Mouse (Mus musculus) midbrain, embryonic 16.5 days (tissue): ENCODE data around the gene Usp32. TPM values are rescaled to one million over a fixed set of nuclear protein-coding genes. Genes with fewer than 3 reads are reported as not detected.
A peak's percentile ranks its signal among the peaks of the same experiment; 100 is the strongest.

ENCODE experiments used
- ATAC-seq: fragments of 200-750 bp; cut with Nextera tagmentation; 2 replicates; pipeline ENCODE4 v1.8.0; 2017; ENCODE audit warnings: moderate TSS enrichment
- H3K27ac ChIP-seq: fragments of 300-500 bp; sonication (generic); 2 replicates; pipeline ENCODE4 v1.5.1; 2014; ENCODE audit warnings: mild to moderate bottlenecking, low read length, mixed read lengths
- H3K27me3 ChIP-seq: fragments of 300-500 bp; sonication (generic); 2 replicates; pipeline ENCODE4 v1.6.1; 2014; ENCODE audit warnings: low read depth, low read length, mixed read lengths; ENCODE audit not compliant: control insufficient read depth, insufficient read depth
- H3K36me3 ChIP-seq: fragments of 300-500 bp; sonication (generic); 2 replicates; pipeline ENCODE4 v1.6.1; 2014; ENCODE audit warnings: mild to moderate bottlenecking, low read length, moderate library complexity, mixed read lengths; ENCODE audit not compliant: control insufficient read depth, insufficient read depth
- H3K4me1 ChIP-seq: fragments of 300-500 bp; sonication (generic); 2 replicates; pipeline ENCODE4 v1.6.1; 2014; ENCODE audit warnings: mild to moderate bottlenecking, low read length, mixed read lengths; ENCODE audit not compliant: control insufficient read depth, insufficient read depth
- H3K4me2 ChIP-seq: fragments of 300-500 bp; sonication (generic); 2 replicates; pipeline ENCODE4 v1.6.1; 2014; ENCODE audit warnings: mild to moderate bottlenecking, low read length, mixed read lengths
- H3K4me3 ChIP-seq: fragments of 300-500 bp; sonication (generic); 2 replicates; pipeline ENCODE4 v1.5.1; 2014; ENCODE audit warnings: low read depth, mild to moderate bottlenecking, low read length, moderate library complexity, mixed read lengths
- H3K9ac ChIP-seq: fragments of 300-500 bp; sonication (generic); 2 replicates; pipeline ENCODE4 v1.6.1; 2014; ENCODE audit warnings: low read depth, low read length, mixed read lengths
- H3K9me3 ChIP-seq: fragments of 300-500 bp; sonication (generic); replicated peaks from 2 replicates; pipeline ENCODE4 v1.6.1; 2014; ENCODE audit warnings: mild to moderate bottlenecking, low read length, mixed read lengths; ENCODE audit not compliant: control insufficient read depth, poor library complexity, severe bottlenecking
- WGBS: fragments of 180-500 bp; shearing (Covaris S2); extraction: QIAGEN DNeasy Blood & Tissue Kit; methylation state at CpG from one replicate; pipeline ENCODE4 v1.1.7; 2014; 5-methylcytosine and 5-hydroxymethylcytosine counted together
- polyA plus RNA-seq: library from polyadenylated mRNA; unstranded; fragments of >200 nt; fragmentation: Nextera tagmentation; extraction: Ambion mirVana; gene quantifications from 2 replicates; pipeline ENCODE4 v1.2.1, GENCODE M21; 2015

The Usp32 gene
- polyA plus RNA-seq, result 12.3 and 13.4 TPM in 2 replicates

DNA sequence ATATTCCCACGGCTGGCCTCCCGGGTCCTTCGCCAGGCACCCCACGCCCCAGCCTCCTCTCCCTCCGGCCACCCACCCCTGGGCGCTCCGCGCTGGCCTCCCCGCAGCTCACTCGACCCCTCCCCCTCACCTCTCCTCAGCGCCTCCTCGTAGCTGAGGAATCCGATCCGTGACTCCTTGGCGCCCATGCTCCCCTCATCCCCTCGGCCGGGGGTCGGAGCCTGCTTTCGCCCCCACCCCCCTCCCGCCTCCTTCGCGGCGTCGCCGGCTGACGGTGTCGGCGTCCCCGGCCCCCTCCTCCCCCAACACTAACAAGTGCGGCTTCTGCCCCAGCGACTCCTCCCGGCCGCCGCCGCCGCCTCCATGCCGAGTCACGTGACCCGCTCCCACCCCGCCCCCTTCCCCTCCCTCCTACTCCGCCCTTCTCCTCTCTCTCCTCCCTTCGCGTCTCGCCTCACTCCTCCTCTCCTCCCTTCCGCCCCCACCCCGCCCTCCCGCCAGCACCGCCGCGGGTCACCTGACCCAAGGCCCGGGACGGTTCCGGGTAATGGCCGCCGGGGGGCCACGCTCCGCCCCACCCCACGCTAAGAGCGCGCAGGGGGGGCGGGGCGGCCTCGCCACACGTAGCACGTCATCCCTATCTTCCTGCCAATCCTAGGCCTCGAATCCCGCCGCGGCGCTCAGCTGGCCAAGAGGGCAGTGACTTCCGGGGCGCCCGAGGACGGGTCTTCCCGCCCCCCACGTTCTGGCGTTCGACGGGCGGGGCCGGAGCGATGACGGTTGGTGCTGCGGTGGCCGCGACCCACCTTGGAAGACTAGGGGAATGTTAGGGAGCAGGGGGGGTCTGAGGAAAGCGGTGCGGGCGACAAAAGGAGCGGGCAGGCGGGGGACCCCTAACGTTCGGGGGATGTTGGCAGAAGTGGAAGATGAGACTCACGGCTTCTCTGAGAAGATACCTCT is at the start of gene Usp32:
Gene Usp32 (minus strand): TSS at position 581 of the 960 bp plus-strand sequence.
- peak; percentile 98 for ATAC-seq
- Histone ChIP-seq H3K4me1 (peaks cover 22% of the 10 kb centered on the region), H3K9ac (peak within 1 kb of the TSS; percentile 92), H3K27ac (peak within 1 kb of the TSS; percentile 91), H3K4me2 (peak within 1 kb of the TSS; percentile 83), H3K36me3 (no peaks in the 10 kb centered on the region), H3K9me3 (no peaks in the 10 kb centered on the region), H3K4me3 (peak within 1 kb of the TSS; percentile 94), H3K27me3 (no peaks in the 10 kb centered on the region)
- under 1% methylated on average over 85 of the region's 94 CpGs for WGBS

DNA sequence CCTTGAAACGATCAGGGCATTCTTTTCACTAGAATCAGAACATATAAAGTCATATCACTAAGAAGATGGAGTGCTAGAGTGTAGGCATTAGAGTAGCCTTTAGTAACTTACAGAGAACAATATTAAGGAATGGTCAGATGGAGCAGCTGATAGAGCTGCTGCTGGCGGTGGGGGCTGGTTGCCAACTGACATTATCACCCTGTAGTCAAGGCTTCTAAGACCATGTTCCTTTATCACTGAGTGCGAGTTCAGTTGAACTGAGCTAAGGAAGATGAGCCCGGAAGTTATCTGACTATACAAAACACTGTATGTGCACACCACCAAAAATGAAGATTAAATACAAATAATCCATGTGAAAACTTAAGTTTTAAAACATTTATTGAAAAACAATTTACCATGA is 49.1 kb upstream of the Usp32 start:
- H3K27me3 ChIP-seq, result no peaks in the 10 kb centered on the region
- H3K36me3 ChIP-seq, result peaks cover 26% of the 10 kb centered on the region
- no peak for ATAC-seq
- H3K4me1 ChIP-seq, result no peaks in the 10 kb centered on the region
- H3K4me2 ChIP-seq, result no peak overlapping the region
- no peak overlapping the region for H3K9ac ChIP-seq
- WGBS, result 94% methylated on average over 4 of the region's 4 CpGs
- H3K4me3 ChIP-seq, result no peak overlapping the region
- no peaks in the 10 kb centered on the region for H3K9me3 ChIP-seq
- no peak overlapping the region for H3K27ac ChIP-seq

DNA sequence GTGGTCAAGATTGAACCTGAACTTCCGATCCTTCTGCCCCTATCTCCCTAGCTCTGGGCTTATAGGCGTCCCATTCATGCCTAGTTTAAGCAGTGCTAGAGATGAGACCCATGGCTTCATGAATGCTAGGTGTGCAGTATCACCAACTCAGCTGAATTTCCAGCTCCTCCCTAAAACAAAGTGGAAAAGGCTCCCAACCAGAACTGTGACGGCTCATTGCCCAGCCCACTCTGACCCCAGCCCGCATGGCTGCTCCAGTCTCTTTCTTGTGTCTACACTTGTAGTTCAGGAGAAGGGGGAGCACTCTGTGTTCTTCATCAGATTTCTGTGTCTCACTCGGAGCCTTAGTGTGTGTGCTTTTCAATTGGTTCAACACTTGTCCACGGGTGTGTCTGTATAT is 44.9 kb upstream of the Usp32 start:
- peaks cover 3% of the 10 kb centered on the region; the same call in 1 of the 2 replicates for H3K36me3 ChIP-seq
- H3K4me3 ChIP-seq, result no peak overlapping the region
- H3K27me3 ChIP-seq, result no peaks in the 10 kb centered on the region
- WGBS, result 93% methylated on average over 6 of the region's 6 CpGs
- H3K27ac ChIP-seq, result no peak overlapping the region
- H3K9ac ChIP-seq, result no peak overlapping the region
- no peak for ATAC-seq
- H3K9me3 ChIP-seq, result no peaks in the 10 kb centered on the region
- H3K4me2 ChIP-seq, result no peak overlapping the region
- H3K4me1 ChIP-seq, result peaks cover 6% of the 10 kb centered on the region

DNA sequence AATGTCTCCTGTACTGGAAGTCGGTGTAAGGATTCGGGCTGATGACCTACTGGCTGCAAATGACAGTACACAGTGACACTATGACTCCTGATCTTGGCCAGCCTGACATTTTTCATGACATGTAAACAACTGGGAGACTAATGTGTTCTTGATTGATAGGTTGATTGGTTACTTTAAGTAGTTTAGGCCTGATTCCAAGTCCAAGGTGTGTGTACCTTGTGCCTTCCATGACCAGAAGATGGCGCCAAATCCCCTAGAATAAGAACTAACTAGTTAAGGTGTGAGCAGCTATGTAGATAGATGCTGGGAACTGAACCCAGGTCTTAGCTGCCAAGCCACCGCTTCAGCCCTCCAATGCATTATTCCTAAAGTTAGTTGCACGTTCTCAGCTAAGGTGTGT is 44.1 kb upstream of the Usp32 start:
- no peak overlapping the region for H3K4me2 ChIP-seq
- 62% methylated on average over 5 of the region's 5 CpGs for WGBS
- H3K4me1 ChIP-seq, result peaks cover 6% of the 10 kb centered on the region
- no peak overlapping the region for H3K4me3 ChIP-seq
- no peak overlapping the region for H3K9ac ChIP-seq
- no peaks in the 10 kb centered on the region; the same call in 1 of the 2 replicates for H3K36me3 ChIP-seq
- H3K27ac ChIP-seq, result no peak overlapping the region
- H3K9me3 ChIP-seq, result no peaks in the 10 kb centered on the region
- H3K27me3 ChIP-seq, result no peaks in the 10 kb centered on the region
- no peak for ATAC-seq

DNA sequence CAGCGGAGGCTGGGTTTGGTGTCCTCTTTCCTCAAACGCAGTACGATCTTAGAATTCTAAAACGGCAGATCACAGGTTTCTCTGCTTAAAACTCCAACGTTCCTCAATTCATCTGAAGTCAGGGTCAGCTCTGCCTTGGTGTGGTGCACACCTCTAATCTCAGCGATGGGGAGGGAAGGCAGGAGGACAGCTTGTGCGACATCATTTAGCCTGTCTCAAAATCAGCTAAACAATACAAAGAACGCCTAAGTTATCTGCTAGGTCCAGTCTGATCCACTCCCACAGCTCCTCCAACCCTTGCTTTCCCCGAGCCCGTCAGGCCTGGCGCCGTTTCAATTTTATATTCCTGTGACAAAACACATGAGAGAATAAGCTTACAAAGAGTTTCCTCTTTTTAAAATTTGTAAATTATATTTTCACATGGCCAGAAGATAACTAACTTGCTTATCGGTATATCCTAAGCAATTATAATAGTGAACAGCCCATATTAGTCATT is 43.4 kb upstream of the Usp32 start:
- Histone ChIP-seq H3K9me3 (no peaks in the 10 kb centered on the region), H3K4me2 (peak overlapping the region; percentile 68), H3K27me3 (no peaks in the 10 kb centered on the region), H3K27ac (peak overlapping the region; percentile 74), H3K9ac (peak overlapping the region; percentile 55), H3K36me3 (no peaks in the 10 kb centered on the region), H3K4me3 (peak overlapping the region; percentile 42), H3K4me1 (peaks cover 6% of the 10 kb centered on the region)
- peak; percentile 53 for ATAC-seq
- WGBS, result 25% methylated on average over 13 of the region's 13 CpGs

DNA sequence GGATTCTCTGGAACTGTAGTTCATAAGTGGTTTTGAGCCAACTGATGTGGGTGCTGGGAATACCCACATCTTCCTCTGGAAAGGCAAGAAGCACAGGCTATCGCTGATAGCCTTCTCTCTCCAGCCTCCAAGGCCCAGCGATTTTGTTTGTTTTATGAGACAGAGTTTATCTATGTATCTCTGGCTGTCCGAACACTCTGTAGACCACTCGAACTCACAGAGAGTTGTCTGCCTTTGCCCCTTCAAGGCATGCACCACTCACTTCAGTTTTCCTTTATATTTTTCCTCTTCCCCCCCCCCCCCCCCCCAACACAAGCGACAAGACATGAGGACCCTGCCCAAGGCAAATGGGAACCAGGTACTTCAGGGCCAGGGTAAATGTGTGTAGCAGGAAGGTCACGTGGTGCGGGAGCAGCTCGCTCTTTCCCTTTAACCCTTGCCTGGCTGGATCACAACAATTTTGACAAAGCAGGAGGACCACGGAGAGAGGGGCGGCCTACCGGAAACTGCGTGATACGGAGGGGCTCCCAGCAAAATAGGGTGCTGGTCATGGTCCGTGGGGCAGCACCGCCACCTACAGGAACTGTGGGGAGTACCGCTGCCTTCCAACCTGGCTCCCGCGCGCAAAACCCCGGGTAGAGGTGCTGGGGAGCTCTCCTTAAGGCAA is 42.8 kb upstream of the Usp32 start:
- H3K9ac ChIP-seq, result peak overlapping the region; percentile 55
- H3K27me3 ChIP-seq, result no peaks in the 10 kb centered on the region
- peak overlapping the region; percentile 74 for H3K27ac ChIP-seq
- ATAC-seq, result peak; percentile 97
- no peaks in the 10 kb centered on the region for H3K9me3 ChIP-seq
- 7% methylated on average over 19 of the region's 20 CpGs for WGBS
- H3K4me1 ChIP-seq, result peaks cover 6% of the 10 kb centered on the region
- peak overlapping the region; percentile 68 for H3K4me2 ChIP-seq
- peak overlapping the region; percentile 42 for H3K4me3 ChIP-seq
- no peaks in the 10 kb centered on the region for H3K36me3 ChIP-seq

DNA sequence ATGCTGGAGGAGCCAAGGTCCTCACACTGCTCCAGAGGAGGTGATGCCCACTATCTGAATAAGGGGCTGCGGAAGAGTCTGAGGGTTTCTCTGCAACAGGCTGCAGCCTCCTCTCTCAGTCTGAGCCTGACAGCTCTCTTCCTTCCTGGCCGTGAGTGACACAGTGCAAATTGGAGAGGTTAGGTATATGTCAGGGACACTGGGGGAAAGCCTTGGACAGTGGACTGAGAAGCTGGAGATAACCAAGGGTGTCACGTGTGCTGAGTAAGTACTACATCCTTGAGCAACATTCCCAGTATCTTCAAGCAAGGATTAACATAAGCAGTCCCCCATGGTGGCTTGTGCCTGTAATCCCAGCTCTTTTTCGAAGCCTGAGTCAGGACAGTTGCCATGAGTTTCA is 38.5 kb upstream of the Usp32 start:
- Histone ChIP-seq H3K9ac (no peak overlapping the region), H3K27me3 (no peaks in the 10 kb centered on the region), H3K27ac (no peak overlapping the region), H3K4me2 (no peak overlapping the region), H3K36me3 (no peaks in the 10 kb centered on the region), H3K4me3 (no peak overlapping the region), H3K9me3 (no peaks in the 10 kb centered on the region), H3K4me1 (peaks cover 6% of the 10 kb centered on the region)
- 84% methylated on average over 4 of the region's 4 CpGs for WGBS
- no peak for ATAC-seq

DNA sequence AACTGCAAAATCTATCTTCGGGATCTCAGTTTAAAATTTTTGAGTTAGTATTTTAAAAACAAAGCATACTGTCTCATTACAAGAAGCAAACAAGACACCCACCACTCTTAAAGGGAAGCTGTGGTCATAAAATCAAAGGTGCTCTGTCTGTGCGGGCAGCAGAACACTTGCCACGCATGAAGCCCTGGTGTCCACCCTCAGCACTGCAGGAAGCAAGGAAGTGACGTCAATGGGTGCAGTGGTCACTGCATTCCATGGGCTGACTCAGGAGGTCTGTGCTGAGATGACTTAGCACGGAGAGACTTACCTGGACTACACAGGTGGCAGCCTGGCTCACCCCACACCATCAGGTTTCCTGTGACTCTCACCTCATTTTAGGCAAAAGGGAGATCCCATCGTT is 37.8 kb upstream of the Usp32 start:
- no peak overlapping the region for H3K9ac ChIP-seq
- WGBS, result 84% methylated on average over 6 of the region's 6 CpGs
- no peak overlapping the region for H3K4me2 ChIP-seq
- no peaks in the 10 kb centered on the region for H3K36me3 ChIP-seq
- no peak for ATAC-seq
- H3K9me3 ChIP-seq, result no peaks in the 10 kb centered on the region
- no peak overlapping the region for H3K4me3 ChIP-seq
- H3K27ac ChIP-seq, result no peak overlapping the region
- H3K4me1 ChIP-seq, result peaks cover 3% of the 10 kb centered on the region; the same call in 1 of the 2 replicates
- no peaks in the 10 kb centered on the region for H3K27me3 ChIP-seq

DNA sequence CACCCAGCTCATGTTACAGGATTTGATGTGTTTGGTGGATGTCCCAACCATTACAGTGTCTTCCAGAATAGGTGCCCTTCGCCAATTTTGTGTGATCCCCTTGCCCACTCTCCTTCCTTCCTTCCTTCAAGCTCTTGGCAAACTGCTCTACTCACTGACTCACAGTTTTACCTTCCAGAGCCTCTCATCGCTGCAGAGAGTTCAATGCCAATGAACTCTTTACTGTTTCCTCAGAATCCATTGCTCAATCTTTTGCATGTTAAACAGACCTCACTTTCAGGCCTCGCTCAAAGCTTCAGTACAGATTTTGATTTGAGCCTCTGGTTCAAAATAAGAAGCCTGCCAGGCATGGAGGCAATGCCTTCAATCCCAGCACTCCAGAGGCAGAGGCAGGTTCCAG is 36.0 kb upstream of the Usp32 start:
- no peak overlapping the region for H3K9ac ChIP-seq
- H3K9me3 ChIP-seq, result no peaks in the 10 kb centered on the region
- no peak for ATAC-seq
- no peak overlapping the region for H3K27ac ChIP-seq
- H3K4me2 ChIP-seq, result no peak overlapping the region
- no peaks in the 10 kb centered on the region for H3K36me3 ChIP-seq
- 78% methylated on average over 3 of the region's 3 CpGs for WGBS
- no peak overlapping the region for H3K4me3 ChIP-seq
- no peaks in the 10 kb centered on the region; the same call in 1 of the 2 replicates for H3K27me3 ChIP-seq
- H3K4me1 ChIP-seq, result no peaks in the 10 kb centered on the region
